Mouse (Mus musculus): ENCODE measurements around the gene Rngtt.

Gene Rngtt

DNA sequence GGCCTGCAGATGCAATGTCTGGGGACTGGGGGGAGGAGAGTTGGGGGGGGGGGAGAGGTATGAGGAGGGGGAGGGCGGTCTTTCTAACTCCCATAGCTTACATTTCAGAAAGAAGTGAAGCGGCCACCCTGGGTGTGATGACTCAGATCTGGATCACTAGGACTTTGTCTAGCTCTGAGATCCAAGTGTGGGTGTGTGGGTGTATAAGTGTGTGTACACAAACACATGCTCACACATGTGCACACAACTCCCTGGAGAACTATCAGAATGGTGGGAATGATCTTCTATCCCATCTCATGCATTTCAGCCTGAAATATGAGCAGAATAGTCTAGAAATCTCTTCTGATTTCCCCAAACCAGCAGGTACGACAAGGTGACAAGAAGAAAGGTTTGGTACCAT, 213.7 kb downstream of the Rngtt start:
- DNase-seq: peak in 1 of 2 experiments; percentile 15

DNA sequence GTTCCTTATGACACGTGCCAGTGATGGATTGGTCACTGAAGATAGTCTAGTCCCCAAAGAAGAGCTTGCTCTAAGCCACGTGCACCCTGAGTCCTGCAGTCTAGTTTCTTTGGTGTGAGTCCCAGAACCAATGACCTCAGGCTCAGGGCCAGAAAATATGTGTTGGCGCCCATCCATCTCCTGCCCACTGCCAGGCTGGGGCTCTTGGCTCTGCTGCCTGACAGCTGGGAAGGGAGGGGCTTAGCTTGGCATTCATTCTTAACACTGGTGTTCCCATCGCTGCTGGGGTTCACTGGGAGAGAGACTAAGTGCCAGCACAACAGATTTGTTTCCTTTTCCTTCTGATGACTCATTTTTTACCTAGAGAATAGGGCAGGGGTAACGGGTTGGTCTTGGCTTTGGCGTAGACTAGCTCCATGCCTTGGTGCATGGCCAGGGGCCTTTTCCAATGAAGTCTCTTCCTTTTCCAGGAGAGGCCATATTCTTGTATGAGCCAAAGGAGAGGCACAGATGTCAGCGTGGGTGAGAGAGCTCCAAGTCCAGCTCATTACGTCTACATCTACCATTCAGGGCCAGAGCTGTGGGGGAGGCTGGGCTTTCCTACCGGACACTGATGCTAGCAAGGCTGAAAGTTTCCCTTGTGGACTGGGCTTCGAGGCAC, 214.5 kb downstream of the Rngtt start:
- peak; percentile 98 to 99 for DNase-seq

DNA sequence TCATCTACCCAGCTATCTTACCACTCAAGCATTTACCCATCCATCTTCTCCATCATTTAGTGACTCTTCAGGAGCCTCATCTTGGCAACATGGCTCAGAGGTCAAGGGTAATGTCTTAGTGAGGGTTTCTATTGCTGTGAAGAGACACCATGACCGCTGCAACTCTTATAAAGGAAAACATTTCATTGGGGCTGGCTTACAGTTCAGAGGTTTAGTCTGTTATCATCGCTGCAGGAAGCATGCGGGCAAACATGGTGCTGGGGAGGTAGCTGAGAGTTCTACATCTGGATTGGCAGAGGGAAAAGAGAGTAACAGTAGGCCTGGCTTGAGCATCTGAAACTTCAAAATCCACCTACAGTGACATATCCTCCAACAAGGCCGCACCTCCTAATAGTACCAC, 215.2 kb downstream of the Rngtt start:
- no peak for DNase-seq

DNA sequence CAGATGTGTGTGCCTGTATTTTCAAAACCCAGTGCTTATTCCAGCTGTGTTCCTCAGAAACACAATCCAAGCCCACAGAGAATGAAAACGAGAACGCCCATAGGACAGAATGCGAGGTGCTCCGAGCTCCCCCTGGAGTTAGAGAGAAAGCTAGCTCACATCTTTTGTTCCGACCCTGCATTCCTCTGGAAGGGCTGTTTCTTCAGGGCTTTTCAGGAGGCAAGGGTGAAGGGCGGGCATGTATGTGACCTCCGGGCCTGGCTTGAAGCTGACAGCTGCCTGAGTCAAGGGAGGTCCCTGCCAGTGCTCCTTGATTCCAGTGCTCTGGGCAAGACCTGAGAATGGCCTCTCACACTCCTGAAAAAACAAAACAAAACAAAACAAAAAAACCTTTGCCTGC, 216.0 kb downstream of the Rngtt start:
- peak; percentile 18 to 29 for DNase-seq

DNA sequence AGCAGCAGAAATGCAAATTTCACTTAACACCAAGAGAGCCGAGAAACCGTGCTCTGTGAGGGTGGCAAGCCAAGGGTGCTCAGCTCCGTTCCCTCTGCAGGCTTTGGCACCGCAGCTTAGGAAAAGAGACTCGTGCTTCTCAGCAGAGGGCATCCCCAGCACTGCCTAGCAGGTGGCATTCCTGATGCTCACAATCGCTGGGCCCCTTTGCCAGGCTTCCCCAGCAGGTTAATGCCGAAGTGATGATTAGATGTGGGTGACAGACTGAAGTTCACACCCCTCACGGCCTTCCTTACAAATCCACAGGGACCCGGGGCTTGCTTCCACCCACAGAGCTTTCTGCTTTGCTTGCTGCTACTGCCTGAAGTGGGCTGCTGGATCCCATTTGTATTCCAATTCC, 216.6 kb downstream of the Rngtt start:
- peak; percentile 43 to 54 for DNase-seq

DNA sequence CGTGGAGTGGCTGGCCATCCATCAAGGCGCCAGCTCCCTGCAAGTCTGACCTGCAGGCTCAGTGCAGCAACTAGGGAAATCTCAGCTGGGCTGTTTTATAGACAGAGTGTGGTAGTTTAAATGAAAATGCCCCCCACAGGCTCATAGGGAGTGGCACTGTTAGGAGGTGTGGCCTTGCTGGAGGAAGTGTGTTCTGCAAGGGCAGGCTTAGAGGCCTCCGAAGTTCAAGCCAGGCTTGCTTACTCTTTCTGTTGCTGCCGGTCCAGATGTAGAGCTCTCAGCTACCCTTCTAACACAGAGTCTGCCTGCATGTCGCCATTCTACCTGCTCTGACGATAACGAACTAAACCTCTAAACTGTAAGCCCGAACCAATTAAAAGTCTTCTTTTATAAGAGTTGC, 222.5 kb downstream of the Rngtt start:
- no peak for DNase-seq

DNA sequence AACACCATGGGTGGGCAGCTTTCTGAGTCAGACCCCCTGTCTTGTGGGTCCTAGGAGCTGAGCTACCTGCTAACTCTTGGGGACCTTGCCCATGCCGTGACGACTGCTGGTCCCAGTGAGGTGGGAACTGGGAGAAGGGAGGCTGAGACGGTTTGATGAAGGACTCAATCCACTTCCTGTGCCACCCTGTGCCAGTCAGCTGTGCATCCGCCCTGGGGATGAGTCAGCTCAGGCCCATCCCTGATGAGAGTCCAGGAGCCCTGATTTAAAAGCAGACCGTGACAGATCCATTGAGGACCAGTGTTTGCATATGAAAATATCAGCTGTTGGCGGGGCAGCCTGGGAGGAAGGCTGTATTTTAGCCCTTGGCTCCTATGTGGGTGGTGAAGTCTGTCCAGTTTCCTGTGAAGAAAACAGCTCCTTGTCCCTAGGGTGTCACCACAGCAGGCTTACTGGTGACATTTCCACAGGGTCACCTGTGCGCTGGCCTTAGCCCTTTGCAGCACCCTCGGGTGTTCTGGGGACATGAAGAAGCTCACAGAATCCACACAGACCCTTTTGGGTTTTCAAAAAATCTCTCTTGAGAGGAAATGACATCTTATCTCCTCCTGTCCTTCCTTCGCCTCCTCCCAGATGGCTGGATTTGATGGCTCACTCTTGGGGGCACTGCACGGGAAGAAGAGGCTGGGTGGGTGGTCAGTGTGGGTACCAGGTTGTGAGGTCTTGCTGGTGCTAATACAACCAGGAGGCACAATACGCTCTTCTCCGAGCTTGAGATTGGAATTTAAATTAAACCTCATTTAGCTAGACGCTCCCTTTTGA, 234.9 kb downstream of the Rngtt start:
- DNase-seq: peak; percentile 13

DNA sequence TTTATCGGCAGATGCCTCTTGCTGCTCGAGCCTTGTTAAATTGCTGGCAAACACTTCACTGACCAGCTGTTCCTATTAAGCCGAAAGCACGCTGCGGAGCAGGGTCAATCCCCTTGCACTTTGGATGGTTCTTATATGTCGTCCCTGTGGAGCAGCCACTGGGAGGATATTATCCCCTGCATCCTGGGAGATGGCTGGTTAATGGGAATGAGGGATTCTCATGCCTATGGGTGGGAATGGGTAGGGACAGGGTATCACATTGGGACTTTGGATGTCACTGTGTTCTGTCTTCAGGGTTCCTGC, 235.4 kb downstream of the Rngtt start:
- peak; percentile 49 to 55 for DNase-seq

DNA sequence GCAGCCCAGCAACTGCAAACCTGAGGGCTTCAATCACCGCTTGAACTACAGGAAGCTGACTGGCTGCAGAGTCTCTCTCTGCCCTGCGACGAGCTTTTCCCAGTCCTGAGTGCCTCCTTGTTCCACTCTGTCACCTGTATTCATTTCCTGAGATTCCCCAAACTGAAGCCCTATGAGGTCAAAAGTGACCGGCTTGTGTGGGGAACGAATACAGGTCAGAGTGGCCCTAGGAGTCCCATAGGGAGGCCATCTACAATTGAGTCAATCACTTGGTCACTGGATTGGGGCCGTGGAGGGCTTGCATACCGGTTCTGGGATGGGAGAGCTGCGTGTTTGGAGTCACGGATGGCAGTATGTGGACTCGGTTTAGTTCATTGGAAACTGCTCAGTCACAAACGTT, 236.2 kb downstream of the Rngtt start:
- DNase-seq: no peak

DNA sequence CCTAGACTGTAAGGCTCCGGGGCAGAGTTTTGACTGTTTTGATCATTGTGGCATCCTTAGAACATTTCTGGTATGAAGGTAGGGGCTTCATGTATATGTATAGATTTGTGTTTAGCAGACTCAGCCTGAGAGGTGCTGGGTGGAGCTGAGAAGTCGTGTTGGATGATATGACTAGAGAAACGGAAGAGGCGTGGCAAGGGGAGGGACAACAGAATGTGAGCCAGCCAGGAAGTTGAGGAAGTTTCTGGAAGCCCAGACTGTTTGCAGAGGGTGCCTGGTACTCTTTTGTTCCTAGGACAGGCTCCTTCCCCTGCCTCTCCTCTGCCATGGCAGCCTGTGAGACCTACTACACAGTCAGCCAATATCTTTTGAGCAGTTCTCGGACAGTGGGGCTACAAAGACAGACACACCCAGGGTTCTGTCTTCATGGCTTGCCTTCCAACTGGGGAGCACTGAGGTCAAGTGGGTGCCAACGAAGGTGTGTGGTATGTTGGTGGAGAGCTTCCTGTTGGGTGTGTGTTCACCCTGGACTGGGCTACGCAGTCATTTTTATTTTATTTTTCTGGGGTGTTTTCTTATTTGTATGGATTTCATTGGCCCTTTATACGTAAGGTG, 237.3 kb downstream of the Rngtt start:
- no peak for DNase-seq

DNA sequence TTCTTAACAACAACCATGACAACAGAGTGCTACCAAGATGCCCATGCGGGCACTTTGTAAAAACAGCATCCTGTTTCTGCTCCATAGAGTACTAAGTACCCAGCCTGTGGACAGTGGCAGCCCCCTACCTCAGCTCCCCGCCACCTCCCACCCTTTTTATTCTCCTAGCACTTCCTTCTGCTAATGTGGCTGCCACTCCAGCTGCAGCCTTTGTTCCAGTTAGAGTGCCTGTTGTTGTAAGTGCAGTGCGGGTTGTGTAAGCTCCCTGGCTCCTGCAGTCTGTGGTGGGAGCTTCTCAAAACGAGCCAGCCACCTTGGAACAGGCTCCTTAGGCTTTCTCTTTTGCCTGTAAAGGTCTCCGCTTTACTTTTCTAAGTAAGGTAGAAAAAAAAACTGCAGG, 239.5 kb downstream of the Rngtt start:
- no peak for DNase-seq
